Mouse (Mus musculus): ENCODE measurements around the gene Sap18b.
"Not testable (repeated sequence)": the region's sequence is repeated elsewhere in the genome, so short reads cannot be mapped to it uniquely, and the experiment has no call there.

Sap18b gene

GRCm38 (mm10) chr8:95821266-95821665, 3.9 kb upstream of the Sap18b start:
- DNase-seq (ENCODE audit: low read depth in 2 of 2, low spot score in 2 of 2), result no peak

- DNase-seq (ENCODE audit: low read depth in 2 of 2, low spot score in 2 of 2), result no peak
Observed at GRCm38 (mm10) chr8:95822096-95822495, 3.0 kb upstream of the Sap18b start.

- no peak for DNase-seq (ENCODE audit: low read depth in 2 of 2, low spot score in 2 of 2)
Observed at GRCm38 (mm10) chr8:95822699-95823098, 2.4 kb upstream of the Sap18b start.

GRCm38 (mm10) chr8:95830144-95830543, 5.0 kb downstream of the Sap18b start:
- DNase-seq (ENCODE audit: low read depth in 2 of 2, low spot score in 2 of 2), result no peak

GRCm38 (mm10) chr8:95832603-95833434, 7.7 kb downstream of the Sap18b start:
- peak; percentile 81 to 85 for DNase-seq (ENCODE audit: low read depth in 2 of 2, low spot score in 2 of 2)

GRCm38 (mm10) chr8:95833435-95833984, 8.4 kb downstream of the Sap18b start:
- no peak for DNase-seq (ENCODE audit: low read depth in 2 of 2, low spot score in 2 of 2)

- no peak for DNase-seq (ENCODE audit: low read depth in 2 of 2, low spot score in 2 of 2)
Observed at GRCm38 (mm10) chr8:95835891-95836290, 10.7 kb downstream of the Sap18b start.

GRCm38 (mm10) chr8:95837266-95837665, 12.1 kb downstream of the Sap18b start:
- no peak for DNase-seq (ENCODE audit: low read depth in 2 of 2, low spot score in 2 of 2)

- DNase-seq (ENCODE audit: low read depth in 2 of 2, low spot score in 2 of 2), result no peak
Observed at GRCm38 (mm10) chr8:95839289-95839688, 14.1 kb downstream of the Sap18b start.

- DNase-seq (ENCODE audit: low read depth in 2 of 2, low spot score in 2 of 2), result no peak
Observed at GRCm38 (mm10) chr8:95841436-95841835, 16.3 kb downstream of the Sap18b start.

GRCm38 (mm10) chr8:95843968-95844367, 18.8 kb downstream of the Sap18b start:
- no peak for DNase-seq (ENCODE audit: low read depth in 2 of 2, low spot score in 2 of 2)

GRCm38 (mm10) chr8:95845026-95845425, 19.9 kb downstream of the Sap18b start:
- no peak for DNase-seq (ENCODE audit: low read depth in 2 of 2, low spot score in 2 of 2)

GRCm38 (mm10) chr8:95848061-95848551, 23.0 kb downstream of the Sap18b start:
- no peak for DNase-seq (ENCODE audit: low read depth in 2 of 2, low spot score in 2 of 2)

GRCm38 (mm10) chr8:95848734-95849464, 23.8 kb downstream of the Sap18b start:
- DNase-seq (ENCODE audit: low read depth in 2 of 2, low spot score in 2 of 2), result no peak

- no peak for DNase-seq (ENCODE audit: low read depth in 2 of 2, low spot score in 2 of 2)
Observed at GRCm38 (mm10) chr8:95850326-95850725, 25.2 kb downstream of the Sap18b start.

- DNase-seq (ENCODE audit: low read depth in 2 of 2, low spot score in 2 of 2), result no peak
Observed at GRCm38 (mm10) chr8:95852290-95852689, 27.1 kb downstream of the Sap18b start.

GRCm38 (mm10) chr8:95853102-95853843, 28.1 kb downstream of the Sap18b start, which contains the start of gene Slc38a7:
Gene Slc38a7, minus strand, starts transcription at chr8:95853539.
- DNase-seq (ENCODE audit: low read depth in 2 of 2, low spot score in 2 of 2), result peak; percentile 61 to 71

- no peak for DNase-seq (ENCODE audit: low read depth in 2 of 2, low spot score in 2 of 2)
Observed at GRCm38 (mm10) chr8:95854174-95854573, 29.0 kb downstream of the Sap18b start.

- not testable (repeated sequence) for DNase-seq (ENCODE audit: low read depth in 2 of 2, low spot score in 2 of 2)
Observed at GRCm38 (mm10) chr8:95863761-95864440, 38.8 kb downstream of the Sap18b start.

- not testable (repeated sequence) for DNase-seq (ENCODE audit: low read depth in 2 of 2, low spot score in 2 of 2)
Observed at GRCm38 (mm10) chr8:95864851-95865250, 39.7 kb downstream of the Sap18b start.
